Mouse (Mus musculus) left cerebral cortex, postnatal 4 days (tissue): Measurements from ENCODE around the gene Olfr130. TPM values are rescaled to one million over a fixed set of nuclear protein-coding genes. Genes with fewer than 3 reads are reported as not detected.

Source experiments
- DNase-seq: peaks from one replicate; pipeline ENCODE4 v3.0.0-alpha.2; 2022
- intact Hi-C: fragments of 180-260 bp; cut with DNase I; formaldehyde crosslinking; loops from one replicate; pipeline ENCODE4 v1.15.1; 2025
- total RNA-seq, 2 experiments: library from RNA; stranded (reverse); gene quantifications; 2 replicates each; pipeline ENCODE4 v1.2.3; 2021

Olfr130 gene
- not detected for total RNA-seq

GRCm38 (mm10) chr17:38063621-38064020 lies at the start of gene Olfr130:
Gene Olfr130 (plus strand): TSS chr17:38063921.
- intact Hi-C loops, result no loop called here
- no peak for DNase-seq

- intact Hi-C loops, result no loop called here
- no peak for DNase-seq
Observed at GRCm38 (mm10) chr17:38016341-38016740, 47.4 kb upstream of the Olfr130 start.

- DNase-seq, result no peak
- intact Hi-C loops, result no loop called here
Observed at GRCm38 (mm10) chr17:38026297-38026696, 37.4 kb upstream of the Olfr130 start.

GRCm38 (mm10) chr17:38059979-38060378 lies 3.7 kb upstream of the Olfr130 start, which contains the start of gene Olfr129:
Gene Olfr129 (minus strand): TSS chr17:38060079.
- no peak for DNase-seq
- intact Hi-C loops, result no loop called here

GRCm38 (mm10) chr17:38082364-38082763 lies 18.6 kb downstream of the Olfr130 start:
- DNase-seq, result no peak
- intact Hi-C loops, result no loop called here

- intact Hi-C loops, result no loop called here
- no peak for DNase-seq
Observed at GRCm38 (mm10) chr17:38088593-38088992, 24.9 kb downstream of the Olfr130 start, which contains the start of gene Olfr131. Gene Olfr131 (minus strand): TSS chr17:38088693.

Other genes with a start within 250 kb of the Olfr130 start
- not detected for gene Olfr125, start 231.0 kb upstream of the Olfr130 start, total RNA-seq
- not detected for gene Olfr126, start 216.4 kb upstream of the Olfr130 start, total RNA-seq
- not detected for gene Olfr127, start 163.5 kb upstream of the Olfr130 start, total RNA-seq
- not detected for gene Olfr128, start 143.4 kb upstream of the Olfr130 start, total RNA-seq
- gene Olfr761, start 110.8 kb upstream of the Olfr130 start, total RNA-seq, result not detected
- gene Olfr129, start 3.8 kb upstream of the Olfr130 start, total RNA-seq, result not detected
- not detected for gene Olfr131, start 24.8 kb downstream of the Olfr130 start, total RNA-seq
- gene Olfr132, start 70.6 kb downstream of the Olfr130 start, total RNA-seq, result not detected
- not detected for gene Olfr133, start 81.4 kb downstream of the Olfr130 start, total RNA-seq
- gene Olfr134, start 107.5 kb downstream of the Olfr130 start, total RNA-seq, result not detected
- not detected for gene Olfr135, start 140.4 kb downstream of the Olfr130 start, total RNA-seq
- not detected for gene Olfr138, start 197.1 kb downstream of the Olfr130 start, total RNA-seq
- not detected for gene Olfr137, start 243.6 kb downstream of the Olfr130 start, total RNA-seq